Mouse (Mus musculus) MEL (cell line): ENCODE results near the gene Gm49336. TPM values are rescaled to one million over a fixed set of nuclear protein-coding genes. Genes with fewer than 3 reads are reported as not detected.

Experiments used
- DNase-seq: peaks from one replicate; pipeline ENCODE4 v3.0.0; 2011; ENCODE audit warnings: low read depth, low spot score
- H3K27ac ChIP-seq: 2 replicates; pipeline ENCODE4 v1.5.1; 2012; ENCODE audit warnings: low read depth, mild to moderate bottlenecking, control low read depth, low read length, moderate library complexity; ENCODE audit not compliant: control insufficient read depth
- H3K27me3 ChIP-seq, 2 experiments: fragments of 150-350 bp in 1 of 2; sonication (generic) in 1 of 2; 2 replicates each; pipeline ENCODE4 v1.6.1; 2012; ENCODE audit warnings: low read length in 2 of 2, mild to moderate bottlenecking in 2 of 2, improper control_type of control experiment in 1 of 2, moderate library complexity in 1 of 2; ENCODE audit not compliant: insufficient read depth in 2 of 2, control insufficient read depth in 1 of 2
- H3K36me3 ChIP-seq, 2 experiments: 2 replicates each; pipeline ENCODE4 v1.6.1; 2012 to 2014; ENCODE audit warnings: low read length in 2 of 2, improper control_type of control experiment in 1 of 2, inconsistent platforms in 1 of 2, mild to moderate bottlenecking in 1 of 2; ENCODE audit not compliant: insufficient read depth in 2 of 2, control insufficient read depth in 1 of 2
- H3K4me1 ChIP-seq, 2 experiments: fragments of 150-350 bp in 1 of 2; sonication (generic) in 1 of 2; 2 replicates each; pipeline ENCODE4 v1.6.1; 2012; ENCODE audit warnings: low read length in 2 of 2, improper control_type of control experiment in 1 of 2, mild to moderate bottlenecking in 1 of 2; ENCODE audit not compliant: insufficient read depth in 2 of 2, control insufficient read depth in 1 of 2
- H3K4me3 ChIP-seq, 2 experiments: fragments of 150-350 bp in 1 of 2; sonication (generic) in 1 of 2; 2 replicates each; pipeline ENCODE4 v1.5.1; 2012; ENCODE audit warnings: low read depth in 2 of 2, low read length in 2 of 2, mild to moderate bottlenecking in 2 of 2, moderate library complexity in 2 of 2, control low read depth in 1 of 2, improper control_type of control experiment in 1 of 2; ENCODE audit not compliant: control insufficient read depth in 1 of 2, insufficient read depth in 1 of 2
- H3K79me2 ChIP-seq: 2 replicates; pipeline ENCODE4 v1.6.1; 2012; ENCODE audit warnings: mild to moderate bottlenecking, low read length, moderate library complexity; ENCODE audit not compliant: control insufficient read depth, poor library complexity, insufficient read depth
- H3K9ac ChIP-seq: 2 replicates; pipeline ENCODE4 v1.6.1; 2012; ENCODE audit warnings: low read depth, mild to moderate bottlenecking, control low read depth, low read length, moderate library complexity; ENCODE audit not compliant: control insufficient read depth, poor library complexity, severe bottlenecking
- H3K9me3 ChIP-seq: fragments of 150-350 bp; sonication (generic); replicated peaks from 2 replicates; pipeline ENCODE4 v1.6.1; 2012; ENCODE audit warnings: mild to moderate bottlenecking, low read length, improper control_type of control experiment, moderate library complexity; ENCODE audit not compliant: insufficient read depth
- CHD1 ChIP-seq: IDR thresholded peaks from 2 replicates; pipeline ENCODE4 v1.6.1; 2012; ENCODE audit warnings: low read depth, mild to moderate bottlenecking, inconsistent platforms, low read length, improper control_type of control experiment
- CTCF ChIP-seq, 3 experiments: IDR thresholded peaks in 2 of 3; conservative IDR thresholded peaks in 1 of 3; 2 replicates each; pipeline ENCODE4 v1.5.1; 2011 to 2012; ENCODE audit warnings: low read length in 3 of 3, low read depth in 2 of 3, mild to moderate bottlenecking in 2 of 3, improper control_type of control experiment in 1 of 3, inconsistent platforms in 1 of 3, mixed read lengths in 1 of 3, moderate library complexity in 1 of 3; ENCODE audit not compliant: control insufficient read depth in 1 of 3, insufficient read depth in 1 of 3, poor library complexity in 1 of 3, severe bottlenecking in 1 of 3
- E2F4 ChIP-seq: IDR thresholded peaks from 2 replicates; pipeline ENCODE4 v1.6.1; 2011; ENCODE audit warnings: low read depth, low read length, improper control_type of control experiment, borderline replicate concordance
- EP300 ChIP-seq, 2 experiments: IDR thresholded peaks; 2 replicates each; pipeline ENCODE4 v1.6.1; 2011; ENCODE audit warnings: improper control_type of control experiment in 2 of 2, low read length in 2 of 2, low read depth in 1 of 2, mild to moderate bottlenecking in 1 of 2
- ETS1 ChIP-seq: IDR thresholded peaks from 2 replicates; pipeline ENCODE4 v1.6.1; 2012; ENCODE audit warnings: low read depth, mild to moderate bottlenecking, inconsistent platforms, low read length, improper control_type of control experiment, moderate library complexity
- GATA1 ChIP-seq: IDR thresholded peaks from 2 replicates; pipeline ENCODE4 v1.6.1; 2011; ENCODE audit warnings: low read depth, low read length, improper control_type of control experiment
- HCFC1 ChIP-seq: IDR thresholded peaks from 2 replicates; pipeline ENCODE4 v1.6.1; 2012; ENCODE audit warnings: low read depth, mild to moderate bottlenecking, inconsistent platforms, low read length, improper control_type of control experiment, moderate library complexity
- JUND ChIP-seq: IDR thresholded peaks from 2 replicates; pipeline ENCODE4 v1.6.1; 2011; ENCODE audit warnings: low read depth, mild to moderate bottlenecking, improper control_type of control experiment, low read length
- MAFK ChIP-seq: IDR thresholded peaks from 2 replicates; pipeline ENCODE4 v1.6.1; 2011; ENCODE audit warnings: low read depth, mild to moderate bottlenecking, low read length, improper control_type of control experiment, borderline replicate concordance
- MAZ ChIP-seq: IDR thresholded peaks from 2 replicates; pipeline ENCODE4 v1.6.1; 2012; ENCODE audit warnings: low read depth, mild to moderate bottlenecking, inconsistent platforms, low read length, improper control_type of control experiment
- MEF2A ChIP-seq: IDR thresholded peaks from 2 replicates; pipeline ENCODE4 v1.6.1; 2014; ENCODE audit warnings: low read depth, mild to moderate bottlenecking, inconsistent platforms, low read length, improper control_type of control experiment; ENCODE audit not compliant: poor library complexity, insufficient replicate concordance, severe bottlenecking; ENCODE audit errors: extremely low read depth
- MXI1 ChIP-seq: IDR thresholded peaks from 2 replicates; pipeline ENCODE4 v1.6.1; 2011; ENCODE audit warnings: mild to moderate bottlenecking, low read depth, low read length, improper control_type of control experiment
- MYB ChIP-seq: IDR thresholded peaks from 2 replicates; pipeline ENCODE4 v1.6.1; 2011; ENCODE audit warnings: mild to moderate bottlenecking, low read depth, low read length, improper control_type of control experiment
- MYC ChIP-seq: IDR thresholded peaks from 2 replicates; pipeline ENCODE4 v1.6.1; 2011; ENCODE audit warnings: low read depth, mild to moderate bottlenecking, low read length, improper control_type of control experiment, moderate library complexity
- NELFE ChIP-seq: IDR thresholded peaks from 2 replicates; pipeline ENCODE4 v1.6.1; 2011; ENCODE audit warnings: low read depth, low read length, improper control_type of control experiment
- NRF1 ChIP-seq: IDR thresholded peaks from 2 replicates; pipeline ENCODE4 v1.6.1; 2014; ENCODE audit warnings: low read depth, mild to moderate bottlenecking, inconsistent platforms, low read length, improper control_type of control experiment, moderate library complexity; ENCODE audit not compliant: poor library complexity, insufficient read depth, severe bottlenecking
- POLR2A ChIP-seq, 2 experiments: IDR thresholded peaks; 2 replicates each; pipeline ENCODE4 v1.6.1; 2011 to 2012; ENCODE audit warnings: low read length in 2 of 2, mild to moderate bottlenecking in 2 of 2, control low read depth in 1 of 2, improper control_type of control experiment in 1 of 2, low read depth in 1 of 2, moderate library complexity in 1 of 2; ENCODE audit not compliant: control insufficient read depth in 1 of 2, insufficient read depth in 1 of 2, poor library complexity in 1 of 2
- POLR2AphosphoS2 ChIP-seq: IDR thresholded peaks from 2 replicates; pipeline ENCODE4 v1.6.1; 2011; ENCODE audit warnings: low read length, improper control_type of control experiment
- RAD21 ChIP-seq: IDR thresholded peaks from 2 replicates; pipeline ENCODE4 v1.6.1; 2011; ENCODE audit warnings: mild to moderate bottlenecking, low read depth, low read length, improper control_type of control experiment
- RCOR1 ChIP-seq: IDR thresholded peaks from 2 replicates; pipeline ENCODE4 v1.6.1; 2012; ENCODE audit warnings: low read depth, mild to moderate bottlenecking, inconsistent platforms, low read length, improper control_type of control experiment
- SIN3A ChIP-seq: IDR thresholded peaks from 2 replicates; pipeline ENCODE4 v1.6.1; 2012; ENCODE audit warnings: low read length, improper control_type of control experiment, inconsistent platforms
- TCF12 ChIP-seq: IDR thresholded peaks from 2 replicates; pipeline ENCODE4 v1.6.1; 2014; ENCODE audit warnings: low read depth, mild to moderate bottlenecking, inconsistent platforms, low read length, improper control_type of control experiment, moderate library complexity
- UBTF ChIP-seq: IDR thresholded peaks from 2 replicates; pipeline ENCODE4 v1.6.1; 2012; ENCODE audit warnings: low read depth, mild to moderate bottlenecking, inconsistent platforms, low read length, improper control_type of control experiment, moderate library complexity, borderline replicate concordance; ENCODE audit not compliant: insufficient read depth
- USF1 ChIP-seq: IDR thresholded peaks from 2 replicates; pipeline ENCODE4 v1.6.1; 2014; ENCODE audit warnings: low read depth, mild to moderate bottlenecking, inconsistent platforms, low read length, improper control_type of control experiment, moderate library complexity
- USF2 ChIP-seq, 2 experiments: IDR thresholded peaks; 2 replicates each; pipeline ENCODE4 v1.6.1; 2011 to 2012; ENCODE audit warnings: improper control_type of control experiment in 2 of 2, low read length in 2 of 2, borderline replicate concordance in 1 of 2, inconsistent platforms in 1 of 2, low read depth in 1 of 2, mild to moderate bottlenecking in 1 of 2; ENCODE audit not compliant: insufficient read depth in 1 of 2
- ZKSCAN1 ChIP-seq: IDR thresholded peaks from 2 replicates; pipeline ENCODE4 v1.6.1; 2012; ENCODE audit warnings: low read depth, mild to moderate bottlenecking, inconsistent platforms, low read length, improper control_type of control experiment, moderate library complexity
- polyA plus RNA-seq, 2 experiments: library from polyadenylated mRNA; stranded (reverse) in 1 of 2; unstranded in 1 of 2; fragments of >175 nt in 1 of 2; fragments of >200 nt in 1 of 2; gene quantifications; 2 replicates each; pipeline versions ENCODE4 v1.2.1 to v1.2.4; 2012; ENCODE audit warnings: low replicate concordance in 2 of 2, low read depth in 1 of 2; ENCODE audit not compliant: insufficient read length in 2 of 2, insufficient read depth in 1 of 2, missing spikeins in 1 of 2
- total RNA-seq: library from RNA; depleted of rRNA; stranded (reverse); fragments of 300-350 nt; gene quantifications from 2 replicates; pipeline ENCODE4 v1.2.3, GENCODE M21; 2012

Gene Gm49336
- total and polyA plus RNA-seq, 3 experiments, result 37.1 to 87.9 (median 59.9) TPM

DNA sequence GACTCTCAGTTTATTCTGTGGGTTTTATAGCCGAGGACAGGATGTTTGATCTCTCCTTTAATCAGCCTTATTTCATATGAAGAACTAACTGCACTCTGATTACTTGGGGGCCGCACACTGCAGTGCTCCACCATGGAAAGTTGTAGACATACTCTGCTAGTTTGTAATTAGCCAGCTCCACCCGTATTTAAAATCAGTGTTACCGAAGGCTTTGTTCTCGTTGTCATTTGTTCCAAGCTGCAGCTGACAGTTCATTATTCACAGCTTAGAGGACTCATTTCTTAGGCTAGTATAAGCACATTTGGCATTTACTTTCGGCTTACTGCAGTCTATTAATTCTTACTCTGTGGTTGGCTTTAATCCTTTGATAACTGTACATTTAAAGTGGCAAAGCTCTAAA, 49.7 kb upstream of the Gm49336 start:
- TF ChIP-seq EP300 (IDR thresholded peaks at IDR 0.05; ENCODE audit: low read depth in 1 of 2, low read length in 2 of 2) (no peak), ETS1 (no peak), USF2 (IDR thresholded peaks at IDR 0.05; ENCODE audit: borderline replicate concordance in 1 of 2, insufficient read depth in 1 of 2, low read depth in 1 of 2, low read length in 2 of 2) (no peak), ZKSCAN1 (no peak), SIN3A (no peak), JUND (no peak), USF1 (no peak), MXI1 (no peak), MAFK (no peak), POLR2AphosphoS2 (no peak), MAZ (no peak), HCFC1 (no peak), MYB (no peak)
- Histone ChIP-seq H3K4me1 (no peaks in the 10 kb centered on the region), H3K27ac (no peak overlapping the region), H3K9me3 (no peaks in the 10 kb centered on the region), H3K9ac (no peak overlapping the region), H3K36me3 (peaks cover 0 to 9% of the 10 kb centered on the region in 2 experiments; a peak in 2 of 4 replicates), H3K4me3 (no peak overlapping the region), H3K79me2 (no peaks in the 10 kb centered on the region), H3K27me3 (no peaks in the 10 kb centered on the region)
- DNase-seq, result no peak

- Histone ChIP-seq H3K9me3 (no peaks in the 10 kb centered on the region), H3K27me3 (no peaks in the 10 kb centered on the region), H3K4me1 (no peaks in the 10 kb centered on the region), H3K36me3 (peaks cover 0 to 11% of the 10 kb centered on the region in 2 experiments; a peak in 2 of 4 replicates), H3K79me2 (no peaks in the 10 kb centered on the region), H3K4me3 (no peak overlapping the region), H3K27ac (no peak overlapping the region), H3K9ac (no peak overlapping the region)
- TF ChIP-seq E2F4 (no peak), TCF12 (no peak), RCOR1 (no peak), NELFE (no peak), POLR2A (IDR thresholded peaks at IDR 0.05; ENCODE audit: control insufficient read depth in 1 of 2, insufficient read depth in 1 of 2, low read depth in 1 of 2, low read length in 2 of 2, poor library complexity in 1 of 2) (no peak), NRF1 (no peak), CHD1 (no peak), MYC (no peak), POLR2AphosphoS2 (no peak), GATA1 (no peak), SIN3A (no peak), MEF2A (no peak), RAD21 (no peak), ETS1 (no peak), JUND (no peak), ZKSCAN1 (no peak), CTCF (IDR thresholded peaks at IDR 0.05 in 2 of 3, conservative IDR thresholded peaks at IDR 0.05 in 1 of 3; ENCODE audit: control insufficient read depth in 1 of 3, insufficient read depth in 1 of 3, low read depth in 2 of 3, low read length in 3 of 3, poor library complexity in 1 of 3, severe bottlenecking in 1 of 3) (no peak), UBTF (no peak), MXI1 (no peak)
- DNase-seq, result no peak
Observed at GRCm38 (mm10) chr14:60300224-60300991, 49.1 kb upstream of the Gm49336 start.
